Mouse (Mus musculus) intestine, postnatal 0 days (tissue): Measurements from ENCODE around the gene Ankrd34c. TPM values are rescaled to one million over a fixed set of nuclear protein-coding genes. Genes with fewer than 3 reads are reported as not detected.

ENCODE experiments used
- ATAC-seq: fragments of 200-750 bp; cut with Nextera tagmentation; 2 replicates; pipeline ENCODE4 v1.8.0; 2017; ENCODE audit warnings: mild to moderate bottlenecking, moderate TSS enrichment, moderate library complexity
- H3K27ac ChIP-seq: fragments of 300-500 bp; sonication (generic); 2 replicates; pipeline ENCODE4 v1.5.1; 2014; ENCODE audit warnings: mild to moderate bottlenecking, low read depth, low read length, moderate library complexity
- H3K27me3 ChIP-seq: fragments of 300-500 bp; sonication (generic); replicated peaks from 2 replicates; pipeline ENCODE4 v1.6.1; 2014; ENCODE audit warnings: low read length, mixed read lengths; ENCODE audit not compliant: control insufficient read depth, insufficient read depth
- H3K36me3 ChIP-seq: fragments of 300-500 bp; sonication (generic); 2 replicates; pipeline ENCODE4 v1.6.1; 2014; ENCODE audit warnings: mild to moderate bottlenecking, moderate library complexity; ENCODE audit not compliant: control insufficient read depth, insufficient read depth
- H3K4me1 ChIP-seq: fragments of 300-500 bp; sonication (generic); replicated peaks from 2 replicates; pipeline ENCODE4 v1.6.1; 2014; ENCODE audit warnings: antibody characterized with exemption, low read length, mixed read lengths; ENCODE audit not compliant: control insufficient read depth, insufficient read depth
- H3K4me2 ChIP-seq: fragments of 300-500 bp; sonication (generic); replicated peaks from 2 replicates; pipeline ENCODE4 v1.6.1; 2014; ENCODE audit warnings: low read depth, mild to moderate bottlenecking, moderate library complexity
- H3K4me3 ChIP-seq: fragments of 300-500 bp; sonication (generic); 2 replicates; pipeline ENCODE4 v1.5.1; 2014; ENCODE audit warnings: low read depth, low read length
- H3K9ac ChIP-seq: fragments of 300-500 bp; sonication (generic); 2 replicates; pipeline ENCODE4 v1.6.1; 2014; ENCODE audit warnings: mild to moderate bottlenecking, low read depth, low read length
- H3K9me3 ChIP-seq: fragments of 300-500 bp; sonication (generic); 2 replicates; pipeline ENCODE4 v1.6.1; 2016; ENCODE audit warnings: mixed run types; ENCODE audit not compliant: control insufficient read depth
- CTCF ChIP-seq: sonication (generic); IDR thresholded peaks from 2 replicates; pipeline ENCODE4 v1.5.1; 2016; ENCODE audit warnings: low read depth, mild to moderate bottlenecking, control low read depth, antibody characterized with exemption, moderate library complexity
- WGBS: fragments of 180-500 bp; shearing (Covaris S2); extraction: QIAGEN DNeasy Blood & Tissue Kit; methylation state at CpG from one replicate; pipeline ENCODE4 v1.1.7; 2014; 5-methylcytosine and 5-hydroxymethylcytosine counted together
- polyA plus RNA-seq: library from polyadenylated mRNA; unstranded; fragments of >200 nt; fragmentation: Nextera tagmentation; extraction: Ambion mirVana; gene quantifications from 2 replicates; pipeline ENCODE4 v1.2.1, GENCODE M21; 2015

The Ankrd34c gene
- polyA plus RNA-seq, 1 experiment from 2014 or later = not detected

GRCm38 (mm10) chr9:89758139-89758538 is 19.9 kb upstream of the Ankrd34c start:
- Histone ChIP-seq H3K4me3 (no peak overlapping the region), H3K9ac (no peak overlapping the region), H3K27ac (no peak overlapping the region), H3K4me1 (no peaks in the 10 kb centered on the region), H3K27me3 (no peaks in the 10 kb centered on the region), H3K9me3 (no peaks in the 10 kb centered on the region), H3K4me2 (no peak overlapping the region), H3K36me3 (no peaks in the 10 kb centered on the region)
- no peak for ATAC-seq
- no peak for TF ChIP-seq CTCF
- 85% methylated on average over 1 of the region's 1 CpGs for WGBS

DNA sequence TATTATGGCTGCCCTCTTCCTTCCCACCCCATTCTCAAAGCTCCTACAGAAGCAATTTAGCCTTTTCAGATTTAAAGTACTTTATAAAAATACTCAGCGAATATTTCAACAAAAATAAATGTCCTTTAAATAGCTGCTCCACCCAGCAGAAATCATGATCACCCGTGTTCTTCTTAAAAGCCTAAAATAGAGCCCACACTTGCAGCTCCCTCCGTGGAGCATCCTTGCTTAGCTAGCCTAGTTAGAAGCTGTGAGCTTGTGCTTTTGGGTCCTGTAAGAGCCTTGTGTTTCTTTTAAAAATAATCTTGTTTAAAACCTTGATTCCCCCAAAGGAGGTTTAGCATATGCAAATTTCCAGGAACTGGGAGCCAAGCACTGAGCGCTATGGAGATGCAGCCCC is 19.3 kb upstream of the Ankrd34c start:
- no peak for ATAC-seq
- Histone ChIP-seq H3K9ac (no peak overlapping the region), H3K4me3 (no peak overlapping the region), H3K27ac (no peak overlapping the region), H3K4me2 (no peak overlapping the region), H3K9me3 (no peaks in the 10 kb centered on the region), H3K4me1 (no peaks in the 10 kb centered on the region), H3K36me3 (no peaks in the 10 kb centered on the region), H3K27me3 (no peaks in the 10 kb centered on the region)
- no peak for TF ChIP-seq CTCF
- 39% methylated on average over 4 of the region's 4 CpGs for WGBS

GRCm38 (mm10) chr9:89740041-89740440 is 1.8 kb upstream of the Ankrd34c start:
- H3K9ac ChIP-seq = no peak overlapping the region
- no peak for ATAC-seq
- no peak for TF ChIP-seq CTCF

GRCm38 (mm10) chr9:89737888-89738287 is 387 bp downstream of the Ankrd34c start:
- no peak for TF ChIP-seq CTCF
- H3K9ac ChIP-seq = no peak overlapping the region
- H3K4me3 ChIP-seq = no peak overlapping the region
- H3K9me3 ChIP-seq = no peaks in the 10 kb centered on the region
- no peak overlapping the region for H3K27ac ChIP-seq
- no peak for ATAC-seq
- H3K4me2 ChIP-seq = no peak overlapping the region
- 13% methylated on average over 6 of the region's 6 CpGs for WGBS
- no peaks in the 10 kb centered on the region for H3K4me1 ChIP-seq
- H3K36me3 ChIP-seq = no peaks in the 10 kb centered on the region
- H3K27me3 ChIP-seq = 0 out of 2 replicates have a peak, but pooled peaks cover 4% of the 10 kb centered on the region

More at GRCm38 (mm10) chr9:89740041-89740440, 1.8 kb upstream of the Ankrd34c start:
- Histone ChIP-seq H3K27ac (no peak overlapping the region), H3K4me2 (no peak overlapping the region), H3K9me3 (no peaks in the 10 kb centered on the region), H3K36me3 (no peaks in the 10 kb centered on the region), H3K4me1 (no peaks in the 10 kb centered on the region), H3K4me3 (no peak overlapping the region), H3K27me3 (0 out of 2 replicates have a peak, but pooled peaks cover 4% of the 10 kb centered on the region)

- H3K27ac ChIP-seq = no peak overlapping the region
- H3K27me3 ChIP-seq = 0 out of 2 replicates have a peak, but pooled peaks cover 4% of the 10 kb centered on the region
- ATAC-seq = no peak
- H3K4me3 ChIP-seq = no peak overlapping the region
- H3K4me2 ChIP-seq = no peak overlapping the region
- no peaks in the 10 kb centered on the region for H3K9me3 ChIP-seq
- H3K36me3 ChIP-seq = no peaks in the 10 kb centered on the region
- no peaks in the 10 kb centered on the region for H3K4me1 ChIP-seq
- WGBS = 7% methylated on average over 20 of the region's 20 CpGs
- no peak overlapping the region for H3K9ac ChIP-seq
- peak; percentile 33; the same call in 1 of the 2 replicates for TF ChIP-seq CTCF
Observed at GRCm38 (mm10) chr9:89736932-89737705, 1.2 kb downstream of the Ankrd34c start.

DNA sequence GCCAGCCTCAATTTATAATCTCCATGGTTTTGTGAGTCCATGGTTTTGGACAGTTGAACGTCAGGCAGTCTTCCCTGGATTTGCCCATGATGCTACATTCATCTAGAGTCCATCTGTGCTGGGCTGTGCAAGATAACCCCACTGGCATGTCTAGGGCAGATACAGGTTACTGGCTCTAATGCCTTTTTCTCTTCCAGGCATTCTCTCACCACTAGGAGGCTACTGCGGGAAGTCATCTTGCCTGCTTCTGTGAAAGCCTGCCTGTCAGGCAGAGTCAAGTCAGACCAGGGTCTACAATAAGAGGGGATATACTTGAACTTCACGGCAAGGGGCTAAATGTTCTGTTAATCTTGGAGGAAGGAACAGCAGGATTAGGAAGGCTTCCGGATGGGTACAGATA is 31.4 kb downstream of the Ankrd34c start:
- H3K36me3 ChIP-seq = no peaks in the 10 kb centered on the region
- TF ChIP-seq CTCF = peak; percentile 71
- H3K4me3 ChIP-seq = no peak overlapping the region
- 0 out of 2 replicates have a peak, but pooled peaks cover 2% of the 10 kb centered on the region for H3K4me1 ChIP-seq
- H3K27me3 ChIP-seq = no peaks in the 10 kb centered on the region
- H3K9ac ChIP-seq = no peak overlapping the region
- H3K27ac ChIP-seq = no peak overlapping the region
- 27% methylated on average over 4 of the region's 4 CpGs for WGBS
- H3K9me3 ChIP-seq = no peaks in the 10 kb centered on the region
- no peak overlapping the region for H3K4me2 ChIP-seq
- no peak for ATAC-seq
